15 mouse cellular contexts compared by ENCODE assay signal in the genomic region with DNA sequence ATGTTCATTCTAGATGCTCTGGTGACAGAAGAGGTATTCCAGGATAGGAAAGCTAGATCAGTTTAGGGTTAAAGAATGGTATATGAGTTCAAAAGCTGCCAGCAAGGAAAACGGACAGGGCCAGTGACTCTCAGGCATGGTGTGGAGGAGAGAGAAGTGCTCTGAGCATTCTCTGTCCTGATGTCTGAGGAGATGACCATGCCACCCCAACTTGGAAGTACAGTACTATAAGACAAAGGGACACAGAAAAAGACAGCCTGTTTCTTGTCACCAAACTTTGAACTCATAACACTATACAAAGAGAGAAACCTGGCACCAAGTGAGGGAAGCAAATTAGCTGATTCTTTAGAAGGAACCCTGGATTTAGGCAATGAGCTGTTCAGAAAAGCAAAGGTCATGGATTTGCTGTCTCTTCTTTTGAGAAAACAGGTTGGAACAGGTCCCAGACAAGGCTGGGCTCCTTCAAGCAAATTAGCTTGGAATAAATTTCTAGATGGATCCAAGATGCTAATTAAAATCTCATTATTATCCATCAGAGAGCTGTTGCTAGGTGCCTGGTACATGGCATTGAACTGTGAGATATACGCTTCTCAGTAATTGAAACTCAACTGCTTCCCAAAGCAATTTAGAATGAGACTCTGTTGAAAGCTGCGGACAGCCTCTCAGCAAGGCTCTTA. TPM values are rescaled to one million over a fixed set of nuclear protein-coding genes. Genes with fewer than 3 reads are reported as not detected.
A peak's percentile ranks its signal among the peaks of the same experiment; 100 is the strongest.
DNase-seq lines count a peak whose midpoint lies in the region; ATAC-seq and TF ChIP-seq lines count a peak whose summit lies in the region.
"Had no signal": no experiment of that assay in that cellular context is flagged by ENCODE, and none has a peak within 500 bp of the region (broad histone marks: within the 10 kb centered on the region; RNA-seq: fewer than 3 reads in every experiment).

No protein-coding gene starts in this region.

- H3K36me3 ChIP-seq in forebrain, embryonic 16.5 days (ENCODE audit: control insufficient read depth, insufficient read depth), result no peaks in the 10 kb centered on the region
- H3K36me3 ChIP-seq: limb, embryonic 13.5 days had no signal

- peaks cover 9% of the 10 kb centered on the region for H3K4me1 ChIP-seq in forebrain, embryonic 16.5 days (replicated peaks; ENCODE audit: control insufficient read depth, insufficient read depth, low read length)
- H3K4me1 ChIP-seq: limb, embryonic 13.5 days had no signal

- WGBS in forebrain, embryonic 16.5 days, result 19% methylated on average over 3 of the region's 3 CpGs

- no peak overlapping the region for H3K4me2 ChIP-seq in forebrain, embryonic 16.5 days (ENCODE audit: low read length)
- H3K4me2 ChIP-seq: limb, embryonic 13.5 days had no signal

- peak; percentile 98 for ATAC-seq in forebrain, embryonic 16.5 days
- ATAC-seq: lung, postnatal 0 days had no signal

- no peak overlapping the region; the same call in 1 of the 2 replicates for H3K27ac ChIP-seq in forebrain, embryonic 16.5 days (ENCODE audit: low read length)
- H3K27ac ChIP-seq: kidney, postnatal 0 days; limb, embryonic 13.5 days; stomach, postnatal 0 days had no signal

- DNase-seq in left cerebral cortex, adult 11 months (ENCODE audit: low spot score), result peak; percentile 34
- DNase-seq in left cerebral cortex, adult 18-20 months (ENCODE audit: low spot score in 2 of 2), result no peak
- DNase-seq in brain, embryonic 14.5 days (ENCODE audit: low read depth), result peak; percentile 96
- peak; percentile 21 for DNase-seq in left cerebral cortex, postnatal 4 days
- DNase-seq in heart, adult 9 months (ENCODE audit: low spot score in 2 of 2), result no peak
- DNase-seq in kidney, adult 9 months, result no peak
- DNase-seq in thymus, postnatal 4 days, result no peak
- DNase-seq: adrenal gland, postnatal 36 days; cerebellum, postnatal 25 days had no signal

- intact Hi-C loops in left cerebral cortex, postnatal 4 days (cut with DNase I), result no loop called here

- TF ChIP-seq CTCF in brain, embryonic 14.5 days (IDR thresholded peaks at IDR 0.05; ENCODE audit: borderline replicate concordance, extremely low read depth, insufficient read depth, insufficient read length), result no peak

- H3K9me3 ChIP-seq in forebrain, embryonic 16.5 days (ENCODE audit: control insufficient read depth, low read length), result no peaks in the 10 kb centered on the region
- H3K9me3 ChIP-seq: limb, embryonic 13.5 days had no signal

- no peak overlapping the region for H3K4me3 ChIP-seq in forebrain, embryonic 16.5 days (replicated peaks; ENCODE audit: low read length)
- H3K4me3 ChIP-seq: limb, embryonic 13.5 days had no signal

- H3K9ac ChIP-seq in forebrain, embryonic 16.5 days (replicated peaks; ENCODE audit: low read depth, low read length), result no peak overlapping the region
- H3K9ac ChIP-seq: limb, embryonic 13.5 days had no signal

- no peaks in the 10 kb centered on the region for H3K27me3 ChIP-seq in forebrain, embryonic 16.5 days (replicated peaks; ENCODE audit: control insufficient read depth, insufficient read depth, low read length)
- H3K27me3 ChIP-seq: limb, embryonic 13.5 days had no signal

- no peak for TF ChIP-seq POLR2A in brain, embryonic 14.5 days (IDR thresholded peaks at IDR 0.05; ENCODE audit: borderline replicate concordance, extremely low read depth, insufficient read depth, insufficient read length, poor library complexity, severe bottlenecking)

RNA-seq across cellular contexts. Expression of gene Fam184b, which starts 43.9 kb away (rescaled TPM):
- 1 to 10 TPM; 7.3 to 7.6 TPM for total RNA-seq in left cerebral cortex, adult 18-20 months (2021)
- 1.5 and 2.6 TPM in 2 replicates for polyA plus RNA-seq in brain, embryonic 14.5 days (2012; rRNA removed)
- 4.0 and 5.0 TPM in 2 replicates for polyA plus RNA-seq in forebrain, embryonic 16.5 days (2015; fragmentation: Nextera tagmentation; extraction: Ambion mirVana)
- 10 to 100 TPM; 13.7 TPM for total RNA-seq in left cerebral cortex, postnatal 4 days (2021)
- total RNA-seq: hematopoietic stem cell, adult 5-6 weeks had no signal

Comparison
In these comparisons a context has a peak if more than half of its experiments do, and no peak if none do; other contexts are left out.
1. DNase-seq: peak in left cerebral cortex, adult 11 months (single experiment), brain, embryonic 14.5 days (single experiment) and left cerebral cortex, postnatal 4 days (single experiment); none in left cerebral cortex, adult 18-20 months (0 of 2), heart, adult 9 months (0 of 2), kidney, adult 9 months (single experiment) and thymus, postnatal 4 days (single experiment).